20 mouse cellular contexts compared by ENCODE assay signal in genomic region chr5:44041056-44041455, GRCm38 (mm10). TPM values are rescaled to one million over a fixed set of nuclear protein-coding genes. Genes with fewer than 3 reads are reported as not detected.
"Had no signal": no experiment of that assay in that cellular context is flagged by ENCODE, and none has a peak within 500 bp of the region (broad histone marks: within the 10 kb centered on the region; RNA-seq: fewer than 3 reads in every experiment).

No protein-coding gene starts in this region.

- H3K4me2 ChIP-seq: liver, embryonic 15.5 days; lung, embryonic 15.5 days; midbrain, embryonic 11.5 days; midbrain, embryonic 13.5 days; midbrain, embryonic 15.5 days; neural tube, embryonic 12.5 days; stomach, embryonic 15.5 days had no signal

- H3K4me1 ChIP-seq: liver, embryonic 15.5 days; megakaryocyte, embryonic 14.5 days; midbrain, embryonic 13.5 days; midbrain, embryonic 15.5 days; neural tube, embryonic 12.5 days; stomach, embryonic 15.5 days had no signal

- H3K9ac ChIP-seq: liver, embryonic 15.5 days; liver, postnatal 0 days; lung, embryonic 15.5 days; midbrain, embryonic 13.5 days; midbrain, embryonic 15.5 days; neural tube, embryonic 12.5 days; stomach, embryonic 15.5 days had no signal

- H3K27ac ChIP-seq: liver, embryonic 15.5 days; lung, embryonic 15.5 days; macrophage; midbrain, embryonic 13.5 days; midbrain, embryonic 15.5 days; neural tube, embryonic 12.5 days; stomach, embryonic 15.5 days; stomach, postnatal 0 days had no signal

- H3K4me3 ChIP-seq: liver, embryonic 15.5 days; lung, embryonic 15.5 days; megakaryocyte, embryonic 14.5 days; midbrain, embryonic 13.5 days; midbrain, embryonic 15.5 days; neural tube, embryonic 12.5 days; stomach, embryonic 15.5 days had no signal

- H3K27me3 ChIP-seq: liver, embryonic 15.5 days; lung, embryonic 15.5 days; megakaryocyte, embryonic 14.5 days; midbrain, embryonic 13.5 days; midbrain, embryonic 15.5 days; neural tube, embryonic 12.5 days; stomach, embryonic 15.5 days had no signal

- H3K9me3 ChIP-seq: liver, embryonic 15.5 days; lung, embryonic 15.5 days; midbrain, embryonic 13.5 days; midbrain, embryonic 15.5 days; neural tube, embryonic 12.5 days; stomach, embryonic 15.5 days had no signal

- H3K36me3 ChIP-seq: midbrain, embryonic 15.5 days; stomach, embryonic 15.5 days had no signal

- DNase-seq: liver, postnatal 0 days; lung, postnatal 10 days; lung, postnatal 36 days; right cerebral cortex, postnatal 14 days; thymus, adult 2 months; thymus, postnatal 25 days; thymus, postnatal 4 days had no signal

- ATAC-seq: liver, postnatal 0 days; midbrain, embryonic 13.5 days; midbrain, embryonic 15.5 days had no signal

RNA-seq across cellular contexts. Expression of gene Fgfbp1, which starts 59.5 kb away (rescaled TPM):
- polyA plus RNA-seq: macrophage; spleen, adult 2 months; testis, adult 2 months; urinary bladder, adult 2 months had no signal
